In genomic region chr4:128715241-128716204, GRCm38 (mm10) we compare ENCODE assay signal across 9 mouse cellular contexts. TPM values are rescaled to one million over a fixed set of nuclear protein-coding genes. Genes with fewer than 3 reads are reported as not detected.
A peak's percentile ranks its signal among the peaks of the same experiment; 100 is the strongest.
DNase-seq lines count a peak whose midpoint lies in the region; ATAC-seq and TF ChIP-seq lines count a peak whose summit lies in the region.
"Had no signal": no experiment of that assay in that cellular context is flagged by ENCODE, and none has a peak within 500 bp of the region (broad histone marks: within the 10 kb centered on the region; RNA-seq: fewer than 3 reads in every experiment).

No protein-coding gene starts in this region.

- TF ChIP-seq CTCF in layer of hippocampus, adult 2 months (conservative IDR thresholded peaks at IDR 0.05), result no peak
- no peak for TF ChIP-seq CTCF in lung, postnatal 0 days (IDR thresholded peaks at IDR 0.05)

- peak overlapping the region; percentile 36; the same call in 1 of the 2 replicates for H3K9ac ChIP-seq in kidney, embryonic 16.5 days (replicated peaks; ENCODE audit: low read length)
- no peak overlapping the region for H3K9ac ChIP-seq in lung, postnatal 0 days (replicated peaks; ENCODE audit: low read depth)
- H3K9ac ChIP-seq in stomach, embryonic 15.5 days, result no peak overlapping the region

- DNase-seq in kidney, postnatal 25 days, result no peak
- peak; percentile 93 for DNase-seq in embryonic facial prominence, embryonic 10.5 days (ENCODE audit: low spot score)
- peak; percentile 55 to 71 for DNase-seq in layer of hippocampus, adult 2 months (ENCODE audit: low spot score in 2 of 2)
- DNase-seq in lung, postnatal 0 days (ENCODE audit: low spot score), result peak; percentile 82
- DNase-seq in spleen, postnatal 10 days (ENCODE audit: low spot score in 2 of 2), result no peak

- peak overlapping the region; percentile 82 for H3K27ac ChIP-seq in kidney, embryonic 16.5 days (ENCODE audit: low read length)
- peak overlapping the region; percentile 92 for H3K27ac ChIP-seq in embryonic facial prominence, embryonic 10.5 days (replicated peaks)
- peak overlapping the region; percentile 88 for H3K27ac ChIP-seq in layer of hippocampus, adult 2 months
- H3K27ac ChIP-seq in lung, postnatal 0 days (ENCODE audit: low read length), result 0 out of 2 replicates have a peak overlapping the region, but pooled peaks have one; percentile 14
- H3K27ac ChIP-seq in stomach, embryonic 15.5 days, result peak overlapping the region; percentile 76

- ATAC-seq in kidney, embryonic 16.5 days (ENCODE audit: low FRiP score, low TSS enrichment), result peak; percentile 72
- peak; percentile 51 for ATAC-seq in lung, postnatal 0 days
- ATAC-seq in stomach, embryonic 15.5 days (ENCODE audit: insufficient read depth, low FRiP score, low read depth), result peak; percentile 75
- ATAC-seq in inflammation-experienced regulatory T-cells, adult 6 months, result no peak
- ATAC-seq: Patski had no signal

- H3K4me1 ChIP-seq in kidney, embryonic 16.5 days (ENCODE audit: insufficient read depth, low read length), result peaks cover 59% of the 10 kb centered on the region
- H3K4me1 ChIP-seq in embryonic facial prominence, embryonic 10.5 days, result peaks cover 90% of the 10 kb centered on the region
- H3K4me1 ChIP-seq in lung, postnatal 0 days (ENCODE audit: insufficient read depth, low read depth, low read length), result peaks cover 30% of the 10 kb centered on the region
- H3K4me1 ChIP-seq in stomach, embryonic 15.5 days, result peaks cover 52% of the 10 kb centered on the region

- peak overlapping the region; percentile 31 for H3K4me2 ChIP-seq in kidney, embryonic 16.5 days (replicated peaks; ENCODE audit: low read depth, low read length)
- no peak overlapping the region for H3K4me2 ChIP-seq in lung, postnatal 0 days (replicated peaks; ENCODE audit: low read depth, low read length)
- H3K4me2 ChIP-seq in stomach, embryonic 15.5 days, result peak overlapping the region; percentile 43

- H3K27me3 ChIP-seq in kidney, embryonic 16.5 days (ENCODE audit: insufficient read depth, low read length), result no peaks in the 10 kb centered on the region
- 0 out of 2 replicates have a peak, but pooled peaks cover under 1% of the 10 kb centered on the region for H3K27me3 ChIP-seq in embryonic facial prominence, embryonic 10.5 days (replicated peaks; ENCODE audit: low read depth, poor library complexity, severe bottlenecking)
- no peaks in the 10 kb centered on the region for H3K27me3 ChIP-seq in lung, postnatal 0 days (replicated peaks; ENCODE audit: insufficient read depth, low read length)
- no peaks in the 10 kb centered on the region for H3K27me3 ChIP-seq in stomach, embryonic 15.5 days (replicated peaks)
- H3K27me3 ChIP-seq: Patski had no signal

- TF ChIP-seq EP300 in lung, postnatal 0 days (IDR thresholded peaks at IDR 0.05), result no peak

- no peaks in the 10 kb centered on the region for H3K9me3 ChIP-seq in kidney, embryonic 16.5 days (ENCODE audit: low read length)
- H3K9me3 ChIP-seq in embryonic facial prominence, embryonic 10.5 days, result no peaks in the 10 kb centered on the region
- no peaks in the 10 kb centered on the region for H3K9me3 ChIP-seq in lung, postnatal 0 days (ENCODE audit: low read length)
- no peaks in the 10 kb centered on the region for H3K9me3 ChIP-seq in stomach, embryonic 15.5 days

- 7% methylated on average over 14 of the region's 14 CpGs for WGBS in kidney, embryonic 16.5 days
- 3% methylated on average over 14 of the region's 14 CpGs for WGBS in embryonic facial prominence, embryonic 10.5 days
- WGBS in lung, postnatal 0 days, result 17% methylated on average over 14 of the region's 14 CpGs
- 13% methylated on average over 14 of the region's 14 CpGs for WGBS in stomach, embryonic 15.5 days

- H3K4me3 ChIP-seq in kidney, embryonic 16.5 days (ENCODE audit: low read length), result no peak overlapping the region
- peak overlapping the region; percentile 45 for H3K4me3 ChIP-seq in embryonic facial prominence, embryonic 10.5 days
- no peak overlapping the region for H3K4me3 ChIP-seq in layer of hippocampus, adult 2 months
- no peak overlapping the region for H3K4me3 ChIP-seq in lung, postnatal 0 days (ENCODE audit: low read depth, low read length)
- H3K4me3 ChIP-seq in stomach, embryonic 15.5 days (replicated peaks), result no peak overlapping the region

- no peaks in the 10 kb centered on the region for H3K36me3 ChIP-seq in kidney, embryonic 16.5 days (ENCODE audit: insufficient read depth, low read length)
- no peaks in the 10 kb centered on the region for H3K36me3 ChIP-seq in embryonic facial prominence, embryonic 10.5 days (replicated peaks)
- no peaks in the 10 kb centered on the region for H3K36me3 ChIP-seq in lung, postnatal 0 days (ENCODE audit: insufficient read depth, low read length)
- no peaks in the 10 kb centered on the region for H3K36me3 ChIP-seq in stomach, embryonic 15.5 days

RNA-seq across cellular contexts. Expression of gene A3galt2, which starts 39.6 kb away (rescaled TPM):
- 0.24 and 0.35 TPM in 2 replicates for polyA plus RNA-seq in kidney, embryonic 16.5 days (2015; fragmentation: Nextera tagmentation; extraction: Ambion mirVana)
- 0.09 and 0.12 TPM in 2 replicates for polyA plus RNA-seq in embryonic facial prominence, embryonic 10.5 days (2016; fragmentation: Nextera tagmentation; extraction: Ambion mirVana)
- under 1 TPM; 0.20 to 0.26 TPM for total RNA-seq in layer of hippocampus, adult 2 months (2021)
- polyA plus RNA-seq in lung, postnatal 0 days (2015; fragmentation: Nextera tagmentation; extraction: Ambion mirVana), result 0.04 and 0.08 TPM in 2 replicates
- polyA plus RNA-seq in stomach, embryonic 15.5 days (2015; fragmentation: Nextera tagmentation; extraction: Ambion mirVana), result 0.09 and 0.14 TPM in 2 replicates
- polyA plus RNA-seq in inflammation-experienced regulatory T-cells, adult 6 months (2017; shearing (Covaris generic)), result under 1 TPM in 2 of 3 experiments, not detected in 1; 0.16 to 0.38 TPM

Comparison
In these comparisons a context has a peak if more than half of its experiments do, and no peak if none do; other contexts are left out.
1. H3K27ac ChIP-seq: peak in every context shown above with its lines; median percentile 92 in embryonic facial prominence, embryonic 10.5 days; 88 in layer of hippocampus, adult 2 months; 82 in kidney, embryonic 16.5 days; 76 in stomach, embryonic 15.5 days; 14 in lung, postnatal 0 days.
2. DNase-seq: peak in embryonic facial prominence, embryonic 10.5 days (single experiment), layer of hippocampus, adult 2 months (2 of 2) and lung, postnatal 0 days (single experiment); none in kidney, postnatal 25 days (0 of 2) and spleen, postnatal 10 days (0 of 2).